Mouse (Mus musculus) liver, embryonic 14.5 days (tissue): ENCODE results near the gene Pomgnt2.

Experiments
- CTCF ChIP-seq: IDR thresholded peaks from 2 replicates; pipeline ENCODE4 v1.5.1; 2016; ENCODE audit warnings: antibody characterized with exemption, low read depth, control low read depth
- EP300 ChIP-seq: IDR thresholded peaks from 2 replicates; pipeline ENCODE4 v1.6.1; 2016; ENCODE audit warnings: antibody characterized with exemption, low read depth

- TF ChIP-seq CTCF (no peak), EP300 (no peak)
Observed at GRCm38 (mm10) chr9:122006609-122007008, 9.7 kb upstream of the Pomgnt2 start.
